Mouse (Mus musculus) right cerebral cortex, postnatal 36 days (tissue): Measurements from ENCODE around the gene Crocc2.
A peak's percentile ranks its signal among the peaks of the same experiment; 100 is the strongest.

Source experiments
- DNase-seq, 2 experiments: peaks; one replicate each; pipeline ENCODE4 v3.0.0; 2022; ENCODE audit warnings: low spot score in 2 of 2, mixed read lengths in 1 of 2

The Crocc2 gene

GRCm38 (mm10) chr1:93168295-93168775 lies at the start of gene Crocc2:
Gene Crocc2, plus strand, starts transcription at chr1:93168725.
- no peak for DNase-seq

- DNase-seq = no peak
Measured at GRCm38 (mm10) chr1:93118816-93119215, 49.7 kb upstream of the Crocc2 start.

GRCm38 (mm10) chr1:93123179-93123854 lies 45.2 kb upstream of the Crocc2 start:
- DNase-seq = no peak

- no peak for DNase-seq
Measured at GRCm38 (mm10) chr1:93124066-93124465, 44.5 kb upstream of the Crocc2 start.

- DNase-seq = no peak
Measured at GRCm38 (mm10) chr1:93125256-93125655, 43.3 kb upstream of the Crocc2 start.

- DNase-seq = no peak
Measured at GRCm38 (mm10) chr1:93128209-93128608, 40.3 kb upstream of the Crocc2 start.

DNA sequence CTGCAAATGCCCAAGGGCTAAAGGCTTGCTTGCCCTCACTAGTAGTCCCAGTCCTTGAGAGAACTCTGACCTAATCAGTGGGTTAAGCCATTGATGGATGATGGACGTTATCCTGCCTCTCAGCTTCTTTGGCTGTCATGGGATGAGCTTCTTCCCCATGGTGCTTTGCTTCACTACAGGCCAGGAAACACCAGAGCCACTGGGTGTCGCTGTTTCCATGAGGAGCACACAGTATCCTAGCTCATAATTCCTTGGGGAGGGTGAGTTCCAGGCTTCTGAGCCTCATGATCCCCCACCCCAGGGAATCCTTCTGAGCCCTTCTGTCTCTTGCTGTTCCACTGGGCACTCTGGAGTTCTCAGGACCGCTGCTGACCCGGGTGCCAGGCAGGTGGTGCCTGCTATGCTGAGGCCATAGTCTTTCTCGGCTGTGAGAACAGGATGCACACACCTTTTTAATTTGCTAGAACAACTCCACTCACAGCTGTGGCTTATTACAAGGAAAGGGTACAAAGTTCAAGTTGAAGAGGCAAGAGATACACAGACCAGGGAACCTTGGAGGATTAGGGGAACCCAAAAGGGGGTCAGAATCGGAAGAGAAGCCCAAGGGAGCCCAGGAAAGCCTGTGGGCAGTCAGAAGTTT lies 39.7 kb upstream of the Crocc2 start:
- DNase-seq = peak; percentile 50 to 59

DNA sequence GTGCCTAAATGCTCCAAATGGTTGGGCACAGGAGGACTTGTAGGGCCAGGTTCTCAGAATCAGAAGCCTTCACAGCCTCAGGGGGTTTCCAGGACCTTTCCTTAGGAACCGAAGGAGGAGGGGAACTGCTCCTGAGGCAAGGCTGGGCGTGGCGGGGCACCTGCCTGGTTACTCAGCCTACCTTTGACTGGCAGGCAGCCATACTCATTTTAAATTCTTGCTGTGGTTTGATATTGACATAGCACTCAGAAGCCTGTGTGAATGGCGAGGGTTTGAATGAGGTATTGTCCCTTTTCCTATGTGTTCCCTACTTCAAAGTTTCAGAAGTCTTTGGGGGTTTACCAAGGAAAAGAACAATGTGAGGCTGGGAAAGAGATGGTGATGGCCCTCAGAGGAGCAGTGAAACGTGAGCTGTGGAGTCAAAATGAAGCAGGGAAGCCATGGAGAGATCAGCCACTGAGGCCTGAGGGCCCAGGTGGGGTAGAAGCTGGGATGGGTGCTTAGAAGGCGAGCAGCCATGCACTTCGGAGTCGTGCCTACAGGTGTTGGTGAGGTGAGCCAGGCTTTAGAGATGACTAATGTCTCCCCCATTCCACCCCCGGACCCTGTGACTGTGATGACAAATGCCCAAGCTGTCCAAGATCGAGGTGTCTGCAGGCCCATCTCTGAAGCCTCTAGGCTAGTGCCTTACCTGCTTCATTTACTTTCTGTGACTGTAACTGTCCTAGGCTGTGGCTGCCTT lies 38.1 kb upstream of the Crocc2 start:
- no peak for DNase-seq

DNA sequence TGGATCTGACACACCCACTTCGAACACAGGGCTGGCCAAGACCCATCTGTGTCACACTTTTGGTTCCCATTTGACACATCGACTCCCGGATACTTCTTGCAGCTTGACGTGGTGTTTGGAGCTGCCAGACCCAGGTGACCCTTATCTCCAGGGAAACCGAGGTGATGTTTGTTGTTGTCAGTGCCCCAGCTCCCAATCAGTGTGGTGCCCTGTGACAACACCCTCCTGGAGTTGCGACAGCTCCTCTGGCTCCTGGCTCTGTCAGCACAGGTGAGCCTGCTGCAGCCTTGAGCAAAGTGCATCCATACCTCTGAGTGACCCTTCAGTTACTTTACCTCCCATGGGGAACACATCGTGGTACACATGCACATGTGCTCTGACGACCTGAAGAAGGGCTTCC lies 35.8 kb upstream of the Crocc2 start:
- no peak for DNase-seq

DNA sequence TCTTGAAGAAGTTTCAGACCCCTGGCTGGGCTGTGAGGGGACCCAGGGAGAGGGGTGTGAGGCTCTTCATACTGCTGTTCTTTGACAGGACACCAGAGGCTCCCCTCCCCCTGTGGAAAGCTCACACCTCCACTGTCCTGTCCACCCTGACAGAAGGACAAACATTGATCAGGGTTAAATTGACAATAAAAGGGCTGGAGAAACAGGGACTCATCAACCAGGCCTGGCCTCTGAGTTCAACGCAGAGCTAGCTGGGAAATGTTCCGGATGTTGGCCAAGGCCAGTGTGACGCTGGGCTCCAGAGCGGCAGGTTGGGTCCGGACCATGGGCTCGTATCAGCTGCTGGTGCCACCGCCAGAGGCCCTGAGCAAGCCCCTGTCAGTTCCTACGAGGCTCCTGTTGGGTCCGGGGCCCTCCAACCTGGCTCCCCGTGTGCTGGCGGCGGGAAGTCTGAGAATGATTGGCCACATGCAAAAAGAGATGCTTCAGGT lies 33.4 kb upstream of the Crocc2 start, which contains the start of gene Agxt:
Agxt (plus strand) TSS at position 205 of the 491 bp plus-strand sequence.
- DNase-seq = no peak

GRCm38 (mm10) chr1:93138534-93138933 lies 30.0 kb upstream of the Crocc2 start:
- DNase-seq = no peak

GRCm38 (mm10) chr1:93139713-93140112 lies 28.8 kb upstream of the Crocc2 start:
- DNase-seq = peak in 1 of 2 experiments; percentile 26

GRCm38 (mm10) chr1:93142871-93143270 lies 25.7 kb upstream of the Crocc2 start:
- no peak for DNase-seq

DNA sequence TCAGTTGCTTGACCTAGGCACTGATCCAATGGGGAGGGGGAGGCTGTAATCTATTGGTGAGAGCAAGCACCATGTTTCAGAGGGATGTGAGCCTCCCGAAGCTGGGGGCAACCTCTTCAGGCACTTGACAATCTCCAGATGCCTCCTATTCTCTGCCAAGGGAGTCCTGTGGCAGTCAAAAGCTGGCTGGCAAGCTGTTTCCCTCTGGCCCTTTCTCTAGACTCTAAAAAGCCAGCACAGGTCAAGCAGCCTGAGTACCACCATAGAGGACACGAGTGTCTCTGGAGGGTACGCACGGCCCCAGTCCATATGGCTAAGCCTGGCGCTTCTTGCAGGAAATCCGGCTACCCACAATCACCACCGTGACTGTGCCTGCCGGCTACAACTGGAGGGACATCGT lies 24.3 kb upstream of the Crocc2 start:
- DNase-seq = no peak

- no peak for DNase-seq
Measured at GRCm38 (mm10) chr1:93150907-93151661, 17.4 kb upstream of the Crocc2 start.

GRCm38 (mm10) chr1:93157566-93157965 lies 11.0 kb upstream of the Crocc2 start:
- DNase-seq = no peak

GRCm38 (mm10) chr1:93158916-93159315 lies 9.6 kb upstream of the Crocc2 start:
- DNase-seq = no peak

GRCm38 (mm10) chr1:93159566-93160500 lies 8.7 kb upstream of the Crocc2 start:
- DNase-seq = no peak

DNA sequence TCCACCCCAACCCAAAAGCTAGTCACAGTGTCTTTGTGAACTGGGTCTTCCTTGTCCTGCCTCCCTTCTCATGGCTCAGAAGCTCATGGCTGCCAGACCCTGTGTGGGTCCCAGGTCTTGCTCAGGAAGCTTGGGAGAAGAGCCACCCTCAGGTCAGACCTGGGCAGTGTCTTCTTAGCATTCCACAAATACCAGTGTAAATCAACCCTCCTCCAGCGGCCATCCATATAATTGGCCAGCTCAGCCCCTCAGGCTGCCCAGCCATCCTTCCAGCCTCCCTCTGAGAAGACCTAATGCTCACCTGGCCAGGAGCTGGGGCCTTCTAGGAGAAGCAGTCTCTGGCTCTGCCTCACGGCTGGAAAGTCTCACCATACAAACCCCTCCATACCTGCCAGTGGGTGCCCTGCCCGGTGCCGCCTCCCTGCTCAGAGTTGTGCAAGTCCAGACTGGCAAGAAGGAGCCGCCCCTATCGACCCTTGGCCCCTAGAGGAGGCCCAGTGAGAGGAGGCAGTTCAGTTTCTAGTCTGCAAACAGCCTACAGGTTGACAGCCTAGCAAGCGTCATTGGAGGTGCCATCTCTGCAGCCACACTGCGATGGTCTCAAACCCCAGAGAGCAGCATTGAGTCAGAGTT lies 7.9 kb upstream of the Crocc2 start, which contains the start of gene 2310007B03Rik:
2310007B03Rik (minus strand) TSS at position 448 of the 633 bp plus-strand sequence.
- no peak for DNase-seq

GRCm38 (mm10) chr1:93161350-93161749 lies 7.2 kb upstream of the Crocc2 start:
- no peak for DNase-seq
